Mouse (Mus musculus) forebrain, embryonic 16.5 days (tissue): ENCODE results near the gene St8sia1. TPM values are rescaled to one million over a fixed set of nuclear protein-coding genes. Genes with fewer than 3 reads are reported as not detected.

Source experiments
- ATAC-seq: fragments of 200-750 bp; cut with Nextera tagmentation; 2 replicates; pipeline ENCODE4 v1.8.0; 2017; ENCODE audit warnings: mild to moderate bottlenecking, moderate library complexity
- H3K27ac ChIP-seq: fragments of 300-500 bp; sonication (generic); 2 replicates; pipeline ENCODE4 v1.5.1; 2014; ENCODE audit warnings: low read length, control low read depth
- H3K27me3 ChIP-seq: fragments of 300-500 bp; sonication (generic); replicated peaks from 2 replicates; pipeline ENCODE4 v1.6.1; 2014; ENCODE audit warnings: low read length; ENCODE audit not compliant: control insufficient read depth, insufficient read depth
- H3K36me3 ChIP-seq: fragments of 300-500 bp; sonication (generic); 2 replicates; pipeline ENCODE4 v1.6.1; 2014; ENCODE audit not compliant: control insufficient read depth, insufficient read depth
- H3K4me1 ChIP-seq: fragments of 300-500 bp; sonication (generic); replicated peaks from 2 replicates; pipeline ENCODE4 v1.6.1; 2014; ENCODE audit warnings: low read length; ENCODE audit not compliant: control insufficient read depth, insufficient read depth
- H3K4me2 ChIP-seq: fragments of 300-500 bp; sonication (generic); 2 replicates; pipeline ENCODE4 v1.6.1; 2014; ENCODE audit warnings: mild to moderate bottlenecking, low read length, control low read depth
- H3K4me3 ChIP-seq: fragments of 300-500 bp; sonication (generic); replicated peaks from 2 replicates; pipeline ENCODE4 v1.5.1; 2014; ENCODE audit warnings: mild to moderate bottlenecking, low read length, control low read depth
- H3K9ac ChIP-seq: fragments of 300-500 bp; sonication (generic); replicated peaks from 2 replicates; pipeline ENCODE4 v1.6.1; 2014; ENCODE audit warnings: low read depth, low read length, control low read depth
- H3K9me3 ChIP-seq: fragments of 300-500 bp; sonication (generic); 2 replicates; pipeline ENCODE4 v1.6.1; 2016; ENCODE audit warnings: low read length; ENCODE audit not compliant: control insufficient read depth
- WGBS: fragments of 180-500 bp; shearing (Covaris S2); extraction: QIAGEN DNeasy Blood & Tissue Kit; methylation state at CpG from one replicate; pipeline ENCODE4 v1.1.7; 2014; 5-methylcytosine and 5-hydroxymethylcytosine counted together
- polyA plus RNA-seq: library from polyadenylated mRNA; unstranded; fragments of >200 nt; fragmentation: Nextera tagmentation; extraction: Ambion mirVana; gene quantifications from 2 replicates; pipeline ENCODE4 v1.2.1, GENCODE M21; 2015

St8sia1 gene
- polyA plus RNA-seq, 1 experiment from 2014 or later = 6.4 TPM

GRCm38 (mm10) chr6:142773566-142773965 is 190.7 kb downstream of the St8sia1 start:
- Histone ChIP-seq H3K4me1 (no peaks in the 10 kb centered on the region), H3K27ac (no peak overlapping the region), H3K9ac (no peak overlapping the region), H3K4me2 (no peak overlapping the region), H3K4me3 (no peak overlapping the region), H3K36me3 (peaks cover 35% of the 10 kb centered on the region), H3K9me3 (no peaks in the 10 kb centered on the region), H3K27me3 (no peaks in the 10 kb centered on the region)
- no peak for ATAC-seq
- WGBS = 97% methylated on average over 5 of the region's 5 CpGs

DNA sequence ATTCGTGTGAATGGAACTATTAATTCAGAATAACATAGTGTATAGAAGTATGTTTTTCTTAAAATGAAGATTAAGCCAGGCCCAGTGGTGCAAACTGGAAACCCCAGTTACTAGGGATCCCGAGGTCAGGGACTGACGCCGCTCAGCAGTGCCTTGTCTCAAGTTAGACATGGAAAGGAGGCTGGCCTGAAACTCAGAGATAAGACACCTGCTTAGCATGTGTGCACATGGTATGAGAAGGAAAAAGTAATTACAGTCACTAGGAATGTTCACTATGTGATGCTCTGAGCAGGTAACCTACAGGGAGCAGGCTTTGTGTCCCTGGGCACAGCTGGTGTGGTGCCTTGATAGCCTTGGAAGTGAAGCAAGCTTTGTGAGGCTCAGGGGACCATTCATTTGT is 192.6 kb downstream of the St8sia1 start:
- 96% methylated on average over 4 of the region's 4 CpGs for WGBS
- no peaks in the 10 kb centered on the region for H3K27me3 ChIP-seq
- no peak for ATAC-seq
- no peaks in the 10 kb centered on the region for H3K4me1 ChIP-seq
- peaks cover 44% of the 10 kb centered on the region for H3K36me3 ChIP-seq
- no peak overlapping the region for H3K4me3 ChIP-seq
- H3K9ac ChIP-seq = no peak overlapping the region
- no peaks in the 10 kb centered on the region for H3K9me3 ChIP-seq
- no peak overlapping the region for H3K4me2 ChIP-seq
- H3K27ac ChIP-seq = no peak overlapping the region

Other genes with a start within 250 kb of the St8sia1 start
- 139 and 150 TPM in 2 replicates for gene Cmas, start 207.8 kb downstream of the St8sia1 start, polyA plus RNA-seq
- 0.11 and 0.28 TPM in 2 replicates for gene Sult6b2, start 159.9 kb downstream of the St8sia1 start, polyA plus RNA-seq
- gene C2cd5, start 135.7 kb upstream of the St8sia1 start, polyA plus RNA-seq = 43.3 and 53.4 TPM in 2 replicates
- gene Etnk1, start 202.8 kb upstream of the St8sia1 start, polyA plus RNA-seq = 38.1 and 40.4 TPM in 2 replicates